Mouse (Mus musculus) kidney, embryonic 16.5 days (tissue): Measurements from ENCODE around the gene Spc25. TPM values are rescaled to one million over a fixed set of nuclear protein-coding genes. Genes with fewer than 3 reads are reported as not detected.

ENCODE experiments used
- ATAC-seq: fragments of 200-750 bp; cut with Nextera tagmentation; 2 replicates; pipeline ENCODE4 v1.8.0; 2017; ENCODE audit warnings: moderate TSS enrichment; ENCODE audit not compliant: low FRiP score, low TSS enrichment
- H3K27ac ChIP-seq: fragments of 300-500 bp; sonication (generic); 2 replicates; pipeline ENCODE4 v1.5.1; 2014; ENCODE audit warnings: low read length
- H3K27me3 ChIP-seq: fragments of 300-500 bp; sonication (generic); 2 replicates; pipeline ENCODE4 v1.6.1; 2014; ENCODE audit warnings: low read length, control low read depth, mixed read lengths; ENCODE audit not compliant: insufficient read depth
- H3K36me3 ChIP-seq: fragments of 300-500 bp; sonication (generic); 2 replicates; pipeline ENCODE4 v1.6.1; 2014; ENCODE audit warnings: low read length, control low read depth, mixed read lengths; ENCODE audit not compliant: insufficient read depth
- H3K4me1 ChIP-seq: fragments of 300-500 bp; sonication (generic); 2 replicates; pipeline ENCODE4 v1.6.1; 2014; ENCODE audit warnings: low read length, control low read depth, mixed read lengths; ENCODE audit not compliant: insufficient read depth
- H3K4me2 ChIP-seq: fragments of 300-500 bp; sonication (generic); replicated peaks from 2 replicates; pipeline ENCODE4 v1.6.1; 2014; ENCODE audit warnings: low read depth, low read length
- H3K4me3 ChIP-seq: fragments of 300-500 bp; sonication (generic); 2 replicates; pipeline ENCODE4 v1.5.1; 2014; ENCODE audit warnings: mild to moderate bottlenecking, low read length
- H3K9ac ChIP-seq: fragments of 300-500 bp; sonication (generic); replicated peaks from 2 replicates; pipeline ENCODE4 v1.6.1; 2014; ENCODE audit warnings: low read length
- H3K9me3 ChIP-seq: fragments of 300-500 bp; sonication (generic); 2 replicates; pipeline ENCODE4 v1.6.1; 2016; ENCODE audit warnings: low read length, control low read depth
- WGBS: fragments of 180-500 bp; shearing (Covaris S2); extraction: QIAGEN DNeasy Blood & Tissue Kit; methylation state at CpG from one replicate; pipeline ENCODE4 v1.1.7; 2014; 5-methylcytosine and 5-hydroxymethylcytosine counted together
- polyA plus RNA-seq: library from polyadenylated mRNA; unstranded; fragments of >200 nt; fragmentation: Nextera tagmentation; extraction: Ambion mirVana; gene quantifications from 2 replicates; pipeline ENCODE4 v1.2.1, GENCODE M21; 2015

Spc25 gene
- polyA plus RNA-seq, result 241 and 247 TPM in 2 replicates

DNA sequence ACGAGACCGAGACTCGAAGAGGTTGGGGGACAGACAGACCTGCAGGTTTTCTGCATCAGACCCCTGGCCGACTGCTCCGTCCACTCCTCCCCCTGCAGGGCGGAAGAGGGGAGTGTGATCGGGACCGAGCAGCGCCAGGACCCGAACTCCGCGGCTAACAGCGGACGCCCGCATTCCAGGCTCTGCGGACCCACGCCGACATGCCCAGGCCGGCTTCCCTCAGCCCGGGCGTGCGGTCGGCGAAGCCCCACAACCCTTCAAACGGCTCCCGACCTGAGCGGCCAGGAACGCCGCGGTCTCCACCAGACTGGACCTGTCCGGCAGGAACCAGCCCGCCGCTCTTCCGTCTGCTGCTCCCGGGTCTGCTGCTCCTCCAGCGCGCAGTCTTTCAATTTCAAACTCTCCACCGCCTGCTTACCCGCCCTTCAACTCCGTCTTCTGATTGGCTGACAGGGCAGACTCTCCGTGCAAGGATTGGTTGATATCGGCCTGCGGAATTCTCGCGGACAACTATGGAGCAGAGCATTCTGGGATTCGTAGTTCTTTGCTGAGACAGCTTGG, at the start of gene Spc25:
TSS of gene Spc25 (minus strand) at position 404 of the 561 bp plus-strand sequence.
- Histone ChIP-seq H3K4me1 (peaks cover 17% of the 10 kb centered on the region), H3K36me3 (peaks cover 16% of the 10 kb centered on the region), H3K9ac (peak within 1 kb of the TSS; percentile 89), H3K27me3 (no peaks in the 10 kb centered on the region), H3K9me3 (no peaks in the 10 kb centered on the region), H3K27ac (peak within 1 kb of the TSS; percentile 93), H3K4me2 (peak within 1 kb of the TSS; percentile 59), H3K4me3 (peak within 1 kb of the TSS; percentile 93)
- under 1% methylated on average over 46 of the region's 46 CpGs for WGBS
- ATAC-seq, result peak; percentile 97

DNA sequence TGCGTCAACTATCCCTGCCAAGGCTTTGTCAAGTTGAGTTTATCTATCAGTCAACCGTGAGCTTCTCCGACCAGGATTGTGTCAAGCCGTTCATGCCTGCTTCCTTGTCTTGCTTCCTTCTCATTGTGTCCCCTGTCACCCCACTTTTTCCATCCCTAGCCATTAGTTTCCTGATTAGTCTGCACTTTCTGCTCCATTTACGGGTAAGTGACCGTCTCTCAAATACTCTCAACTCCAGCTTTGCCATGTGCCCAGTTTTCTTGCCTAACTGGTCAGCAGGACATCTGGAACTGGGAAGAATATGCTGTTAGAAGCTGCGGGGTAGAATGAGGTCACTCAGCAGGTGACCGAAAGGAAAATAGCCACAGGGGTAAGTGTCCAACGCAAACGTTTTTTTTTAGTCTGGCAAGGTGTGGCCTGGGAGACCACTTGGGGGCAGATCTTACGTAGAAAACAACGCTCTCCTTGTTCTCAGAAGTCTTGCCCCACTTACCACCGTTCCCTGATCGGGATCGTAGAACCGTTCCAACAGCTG, 42.3 kb upstream of the Spc25 start:
- WGBS, result 63% methylated on average over 16 of the region's 16 CpGs
- ATAC-seq, result no peak
- no peak overlapping the region for H3K4me2 ChIP-seq
- no peaks in the 10 kb centered on the region for H3K9me3 ChIP-seq
- H3K36me3 ChIP-seq, result no peaks in the 10 kb centered on the region
- peaks cover 5% of the 10 kb centered on the region; the same call in 1 of the 2 replicates for H3K4me1 ChIP-seq
- H3K27ac ChIP-seq, result no peak overlapping the region
- H3K4me3 ChIP-seq, result no peak overlapping the region
- H3K9ac ChIP-seq, result no peak overlapping the region
- H3K27me3 ChIP-seq, result no peaks in the 10 kb centered on the region

DNA sequence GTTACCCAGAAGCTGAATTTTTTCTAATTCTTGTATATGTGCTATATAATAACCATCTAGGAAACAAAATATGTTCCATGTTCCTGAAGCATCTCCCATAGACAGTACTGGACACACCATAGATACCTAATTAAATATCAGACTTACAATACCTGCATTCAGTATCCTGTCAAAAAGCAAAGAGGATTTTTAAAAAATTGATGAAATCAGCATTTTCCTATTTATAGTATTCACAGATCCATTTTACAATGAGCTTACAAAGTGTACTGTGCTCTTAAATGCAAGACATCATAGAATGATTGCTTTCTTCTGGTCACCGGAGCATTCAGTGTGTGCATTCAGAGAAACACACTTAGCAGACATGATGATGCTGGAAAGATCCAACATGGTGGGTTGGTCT, 41.1 kb upstream of the Spc25 start:
- 88% methylated on average over 1 of the region's 1 CpGs for WGBS
- ATAC-seq, result no peak
- H3K4me1 ChIP-seq, result peaks cover 5% of the 10 kb centered on the region; the same call in 1 of the 2 replicates
- no peak overlapping the region for H3K4me2 ChIP-seq
- no peaks in the 10 kb centered on the region for H3K27me3 ChIP-seq
- no peak overlapping the region for H3K4me3 ChIP-seq
- H3K9ac ChIP-seq, result no peak overlapping the region
- no peaks in the 10 kb centered on the region for H3K36me3 ChIP-seq
- no peak overlapping the region for H3K27ac ChIP-seq
- no peaks in the 10 kb centered on the region for H3K9me3 ChIP-seq

DNA sequence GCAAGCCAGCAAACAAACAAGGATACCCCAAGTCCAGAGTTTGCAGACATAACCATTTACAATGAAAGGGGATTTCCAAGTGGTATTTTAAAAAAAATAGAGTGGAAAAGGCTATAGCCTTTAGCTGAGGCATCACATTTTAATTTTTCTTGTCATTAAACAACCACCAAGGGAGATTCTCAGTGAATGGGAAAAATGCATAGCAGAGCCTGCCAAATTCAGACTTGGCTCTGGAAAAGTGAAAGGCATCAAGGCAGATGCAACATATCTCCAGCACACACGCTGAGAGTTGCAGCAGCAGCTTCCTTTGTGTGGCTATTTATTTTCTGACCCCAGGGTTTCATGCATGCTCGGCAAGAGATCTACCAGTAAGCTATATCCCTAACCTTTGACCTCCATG, 38.9 kb upstream of the Spc25 start:
- peaks cover 5% of the 10 kb centered on the region; the same call in 1 of the 2 replicates for H3K4me1 ChIP-seq
- ATAC-seq, result no peak; the same call in 1 of the 2 replicates

DNA sequence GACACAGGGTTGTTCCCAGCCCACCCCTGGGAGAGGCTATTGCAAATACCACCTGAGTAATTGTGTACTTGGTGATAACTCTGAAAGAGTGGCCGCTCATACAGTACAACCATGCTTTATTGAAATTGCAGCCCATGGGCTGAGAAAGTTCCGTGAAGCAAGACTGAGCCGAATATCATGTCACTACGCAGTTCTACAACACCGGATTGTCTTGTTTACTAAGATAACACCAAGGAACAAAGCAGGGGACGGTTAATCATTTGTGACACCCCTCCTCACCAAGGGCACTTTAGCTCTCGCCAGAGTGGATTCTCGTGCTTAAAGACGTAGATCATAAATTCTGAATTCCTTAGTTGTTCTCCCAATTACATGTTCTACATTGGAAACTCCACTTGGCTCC, 33.3 kb upstream of the Spc25 start:
- Histone ChIP-seq H3K4me1 (peaks cover 5% of the 10 kb centered on the region; the same call in 1 of the 2 replicates), H3K27me3 (no peaks in the 10 kb centered on the region), H3K36me3 (no peaks in the 10 kb centered on the region), H3K9me3 (no peaks in the 10 kb centered on the region), H3K4me3 (no peak overlapping the region), H3K9ac (no peak overlapping the region), H3K27ac (no peak overlapping the region), H3K4me2 (no peak overlapping the region)
- peak; percentile 82 for ATAC-seq
- 19% methylated on average over 9 of the region's 9 CpGs for WGBS

More for the DNA sequence above, 38.9 kb upstream of the Spc25 start:
- WGBS, result 24% methylated on average over 2 of the region's 2 CpGs
- H3K9me3 ChIP-seq, result no peaks in the 10 kb centered on the region
- no peak overlapping the region for H3K4me2 ChIP-seq
- H3K4me3 ChIP-seq, result no peak overlapping the region
- no peaks in the 10 kb centered on the region for H3K36me3 ChIP-seq
- no peak overlapping the region for H3K9ac ChIP-seq
- no peak overlapping the region for H3K27ac ChIP-seq
- H3K27me3 ChIP-seq, result no peaks in the 10 kb centered on the region

DNA sequence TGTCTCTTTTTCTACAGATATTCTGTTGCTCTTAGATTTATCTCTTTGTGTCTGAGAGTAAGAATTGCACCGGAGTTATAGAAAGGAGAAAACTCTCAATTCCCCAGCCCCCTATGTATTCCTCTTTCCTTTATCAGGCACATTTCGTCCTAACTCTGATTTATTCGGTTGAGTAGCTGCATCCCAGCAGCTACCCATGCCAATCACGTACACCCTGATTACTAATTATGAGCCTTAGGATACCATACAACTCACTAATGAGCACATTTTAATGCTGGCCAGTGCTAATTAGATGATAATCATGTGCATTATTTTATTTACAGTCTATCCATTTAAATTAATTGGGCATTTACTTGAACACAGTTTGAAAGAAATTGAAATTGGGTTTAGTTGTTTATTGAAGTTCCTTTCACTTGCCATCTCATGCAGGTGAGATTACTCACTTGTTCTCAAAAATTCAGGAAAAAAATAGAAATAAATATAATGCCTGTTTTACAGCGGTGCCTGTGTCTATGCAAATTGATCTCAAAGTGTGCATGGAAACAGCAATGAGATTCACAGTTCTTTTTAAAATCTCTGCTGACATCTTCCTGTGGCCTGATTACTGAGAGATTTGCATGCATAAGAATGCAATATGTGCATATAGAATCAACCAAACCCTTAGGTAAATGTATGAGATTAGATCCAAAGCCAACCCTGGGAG, 29.1 kb upstream of the Spc25 start:
- Histone ChIP-seq H3K27ac (no peak overlapping the region), H3K9me3 (no peaks in the 10 kb centered on the region), H3K9ac (no peak overlapping the region), H3K4me1 (peaks cover 7% of the 10 kb centered on the region; the same call in 1 of the 2 replicates), H3K36me3 (no peaks in the 10 kb centered on the region), H3K4me3 (no peak overlapping the region), H3K4me2 (no peak overlapping the region), H3K27me3 (no peaks in the 10 kb centered on the region)
- no peak for ATAC-seq
- 73% methylated on average over 5 of the region's 5 CpGs for WGBS

DNA sequence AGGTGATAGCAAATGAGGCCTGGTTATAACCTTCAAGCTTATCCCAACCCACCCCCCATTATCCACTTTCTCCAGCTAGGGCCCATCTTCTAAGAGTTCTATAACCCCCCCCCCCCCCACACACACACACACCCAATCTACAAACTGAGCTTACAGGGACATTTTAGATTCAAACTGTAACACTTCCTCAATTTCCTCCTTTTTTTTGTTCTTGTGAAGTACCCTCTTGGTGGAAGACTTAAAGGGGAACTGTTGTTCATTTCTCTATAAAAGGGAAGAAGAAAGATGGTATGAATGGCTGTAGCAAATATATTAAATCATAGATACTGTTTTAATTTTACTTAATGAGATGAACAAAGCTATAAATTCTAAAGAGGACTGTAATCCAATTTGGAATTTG, 26.1 kb upstream of the Spc25 start:
- Histone ChIP-seq H3K27ac (no peak overlapping the region), H3K9ac (no peak overlapping the region), H3K4me1 (0 out of 2 replicates have a peak, but pooled peaks cover 2% of the 10 kb centered on the region), H3K4me3 (no peak overlapping the region), H3K36me3 (no peaks in the 10 kb centered on the region), H3K4me2 (no peak overlapping the region), H3K27me3 (no peaks in the 10 kb centered on the region), H3K9me3 (no peaks in the 10 kb centered on the region)
- ATAC-seq, result no peak

DNA sequence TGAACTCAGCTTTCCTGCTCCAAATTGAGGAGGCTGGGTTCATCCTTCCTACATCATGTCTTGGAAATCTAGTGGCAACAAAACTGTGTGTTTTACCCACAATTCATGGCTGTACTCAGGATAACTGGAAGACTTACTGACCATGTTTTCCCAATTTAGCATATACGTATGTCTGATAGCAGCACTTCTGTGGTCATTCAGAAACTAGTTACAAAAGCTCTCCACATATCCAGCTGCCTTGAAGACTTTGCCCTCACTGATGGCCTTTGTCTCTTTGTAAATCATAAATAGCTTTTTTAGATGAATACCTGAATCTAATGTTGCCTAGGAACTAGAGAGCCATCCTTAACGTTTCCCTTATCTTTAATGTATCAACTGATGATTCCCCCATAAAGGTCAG, 24.1 kb upstream of the Spc25 start:
- no peak overlapping the region for H3K4me2 ChIP-seq
- no peaks in the 10 kb centered on the region for H3K9me3 ChIP-seq
- H3K36me3 ChIP-seq, result no peaks in the 10 kb centered on the region
- H3K27ac ChIP-seq, result no peak overlapping the region
- no peak overlapping the region for H3K9ac ChIP-seq
- WGBS, result 65% methylated on average over 2 of the region's 2 CpGs
- no peak for ATAC-seq
- 0 out of 2 replicates have a peak, but pooled peaks cover 2% of the 10 kb centered on the region for H3K4me1 ChIP-seq
- no peaks in the 10 kb centered on the region for H3K27me3 ChIP-seq
- H3K4me3 ChIP-seq, result no peak overlapping the region

DNA sequence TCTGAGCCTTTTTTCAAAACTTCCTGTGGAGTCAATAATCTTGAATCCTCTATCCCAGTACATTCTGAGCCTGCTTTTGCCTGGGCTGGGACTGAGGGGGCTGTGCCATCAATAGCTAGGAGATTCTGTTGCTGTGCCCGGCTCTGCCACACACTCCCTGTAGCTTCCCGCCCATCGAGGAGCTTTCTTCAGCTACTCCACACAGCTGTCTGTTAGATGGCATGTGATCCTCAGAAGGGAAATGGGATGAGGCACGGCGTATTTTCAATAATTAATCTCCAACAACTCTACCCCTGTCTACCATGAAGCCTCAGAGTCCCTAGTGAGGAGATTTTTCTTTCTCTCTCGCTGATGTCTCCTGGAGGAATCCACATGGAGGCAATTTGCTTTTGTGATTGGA, 22.6 kb upstream of the Spc25 start:
- no peak for ATAC-seq
- H3K27ac ChIP-seq, result no peak overlapping the region
- no peak overlapping the region for H3K4me3 ChIP-seq
- H3K27me3 ChIP-seq, result no peaks in the 10 kb centered on the region
- H3K4me1 ChIP-seq, result 0 out of 2 replicates have a peak, but pooled peaks cover 2% of the 10 kb centered on the region
- no peaks in the 10 kb centered on the region for H3K9me3 ChIP-seq
- H3K4me2 ChIP-seq, result no peak overlapping the region
- H3K9ac ChIP-seq, result no peak overlapping the region
- WGBS, result 75% methylated on average over 6 of the region's 6 CpGs
- H3K36me3 ChIP-seq, result no peaks in the 10 kb centered on the region

DNA sequence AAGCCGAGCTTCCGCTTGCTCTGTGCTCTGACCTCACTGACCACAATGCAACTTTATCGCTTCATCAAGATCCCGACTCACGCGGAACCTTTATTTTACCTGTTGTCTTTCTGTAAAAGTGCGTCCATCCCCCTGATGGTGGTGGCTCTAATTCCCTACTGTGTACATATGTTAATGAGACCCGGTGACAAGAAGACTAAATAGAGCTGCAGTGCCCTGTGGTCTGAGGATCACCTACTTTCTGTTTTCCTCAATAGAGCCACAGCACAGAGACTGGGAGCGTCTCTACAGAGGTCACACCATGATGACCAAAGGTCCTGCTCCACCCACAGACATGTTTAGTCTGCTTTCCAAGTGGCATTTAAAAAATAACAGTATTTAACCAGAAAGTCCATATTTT, 20.9 kb upstream of the Spc25 start:
- Histone ChIP-seq H3K4me3 (no peak overlapping the region), H3K4me2 (no peak overlapping the region), H3K4me1 (0 out of 2 replicates have a peak, but pooled peaks cover 2% of the 10 kb centered on the region), H3K27ac (no peak overlapping the region), H3K27me3 (no peaks in the 10 kb centered on the region), H3K9ac (no peak overlapping the region), H3K9me3 (no peaks in the 10 kb centered on the region), H3K36me3 (no peaks in the 10 kb centered on the region)
- ATAC-seq, result no peak
- 92% methylated on average over 9 of the region's 9 CpGs for WGBS
